Mouse (Mus musculus): Measurements from ENCODE around the gene Wdtc1. TPM values are rescaled to one million over a fixed set of nuclear protein-coding genes. Genes with fewer than 3 reads are reported as not detected.

The Wdtc1 gene
- 10 to 100 TPM; 79.6 to 83.1 TPM for total RNA-seq (2021)
- long read RNA-seq, full-length matches to known transcripts: 56 of 129 reads
- long read RNA-seq, partial matches to known transcripts: 25 of 129 reads
- long read RNA-seq, other reads (novel, unspliced or antisense): 48 of 129 reads

- no peak for DNase-seq (ENCODE audit: low spot score in 2 of 2)
Observed at GRCm38 (mm10) chr4:133353367-133354365, at the start of gene Wdtc1. Wdtc1 (minus strand) TSS chr4:133353481.

GRCm38 (mm10) chr4:133402011-133402410 is 48.7 kb upstream of the Wdtc1 start:
- no peak for DNase-seq (ENCODE audit: low spot score in 2 of 2)

GRCm38 (mm10) chr4:133400098-133400497 is 46.8 kb upstream of the Wdtc1 start:
- DNase-seq (ENCODE audit: low spot score in 2 of 2): no peak

GRCm38 (mm10) chr4:133399509-133399908 is 46.2 kb upstream of the Wdtc1 start:
- no peak for DNase-seq (ENCODE audit: low spot score in 2 of 2)

GRCm38 (mm10) chr4:133398619-133399018 is 45.3 kb upstream of the Wdtc1 start:
- DNase-seq (ENCODE audit: low spot score in 2 of 2): no peak

GRCm38 (mm10) chr4:133397961-133398360 is 44.7 kb upstream of the Wdtc1 start:
- DNase-seq (ENCODE audit: low spot score in 2 of 2): no peak

GRCm38 (mm10) chr4:133397299-133397698 is 44.0 kb upstream of the Wdtc1 start:
- no peak for DNase-seq (ENCODE audit: low spot score in 2 of 2)

- no peak for DNase-seq (ENCODE audit: low spot score in 2 of 2)
Observed at GRCm38 (mm10) chr4:133396079-133396478, 42.8 kb upstream of the Wdtc1 start.

- no peak for DNase-seq (ENCODE audit: low spot score in 2 of 2)
Observed at GRCm38 (mm10) chr4:133394981-133395573, 41.8 kb upstream of the Wdtc1 start.

- peak; percentile 62 to 73 for DNase-seq (ENCODE audit: low spot score in 2 of 2)
Observed at GRCm38 (mm10) chr4:133391185-133392040, 38.1 kb upstream of the Wdtc1 start.

- DNase-seq (ENCODE audit: low spot score in 2 of 2): no peak
Observed at GRCm38 (mm10) chr4:133390585-133390984, 37.3 kb upstream of the Wdtc1 start.

GRCm38 (mm10) chr4:133390042-133390441 is 36.8 kb upstream of the Wdtc1 start:
- DNase-seq (ENCODE audit: low spot score in 2 of 2): no peak

GRCm38 (mm10) chr4:133388781-133389552 is 35.7 kb upstream of the Wdtc1 start:
- DNase-seq (ENCODE audit: low spot score in 2 of 2): no peak

- DNase-seq (ENCODE audit: low spot score in 2 of 2): no peak
Observed at GRCm38 (mm10) chr4:133387053-133387452, 33.8 kb upstream of the Wdtc1 start.

- DNase-seq (ENCODE audit: low spot score in 2 of 2): no peak
Observed at GRCm38 (mm10) chr4:133386061-133386797, 32.9 kb upstream of the Wdtc1 start.

GRCm38 (mm10) chr4:133381141-133381540 is 27.9 kb upstream of the Wdtc1 start:
- DNase-seq (ENCODE audit: low spot score in 2 of 2): no peak

- DNase-seq (ENCODE audit: low spot score in 2 of 2): no peak
Observed at GRCm38 (mm10) chr4:133380532-133380931, 27.3 kb upstream of the Wdtc1 start.

- DNase-seq (ENCODE audit: low spot score in 2 of 2): no peak
Observed at GRCm38 (mm10) chr4:133379861-133380260, 26.6 kb upstream of the Wdtc1 start.

- DNase-seq (ENCODE audit: low spot score in 2 of 2): no peak
Observed at GRCm38 (mm10) chr4:133379046-133379347, 25.7 kb upstream of the Wdtc1 start.

Measured in layer of hippocampus, adult 18-20 months (tissue).